Mouse (Mus musculus): ENCODE measurements around the gene Olfr821.
"Not testable (repeated sequence)": the region's sequence is repeated elsewhere in the genome, so short reads cannot be mapped to it uniquely, and the experiment has no call there.

Gene Olfr821

DNA sequence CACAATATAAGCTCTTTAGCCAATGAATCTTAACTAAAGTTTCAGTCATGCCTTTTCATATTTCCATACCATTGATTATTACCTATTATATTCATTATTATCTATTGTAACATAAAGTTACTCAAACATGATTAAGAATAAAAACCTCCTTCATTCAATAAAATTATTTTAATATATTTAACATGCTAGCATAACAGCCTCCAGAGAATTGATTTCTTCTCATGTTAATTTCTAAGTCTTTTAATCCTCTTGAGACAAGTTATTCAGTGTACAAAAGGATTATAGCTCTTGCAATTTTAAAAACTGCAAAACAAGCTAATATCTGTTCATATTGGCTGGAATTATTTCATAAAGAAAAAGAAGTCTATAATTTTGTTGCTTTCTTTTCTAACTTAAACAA is at the start of gene Olfr821:
Gene Olfr821 (plus strand): TSS at position 301 of the 400 bp plus-strand sequence.
- no peak for DNase-seq (ENCODE audit: low spot score in 2 of 2)

DNA sequence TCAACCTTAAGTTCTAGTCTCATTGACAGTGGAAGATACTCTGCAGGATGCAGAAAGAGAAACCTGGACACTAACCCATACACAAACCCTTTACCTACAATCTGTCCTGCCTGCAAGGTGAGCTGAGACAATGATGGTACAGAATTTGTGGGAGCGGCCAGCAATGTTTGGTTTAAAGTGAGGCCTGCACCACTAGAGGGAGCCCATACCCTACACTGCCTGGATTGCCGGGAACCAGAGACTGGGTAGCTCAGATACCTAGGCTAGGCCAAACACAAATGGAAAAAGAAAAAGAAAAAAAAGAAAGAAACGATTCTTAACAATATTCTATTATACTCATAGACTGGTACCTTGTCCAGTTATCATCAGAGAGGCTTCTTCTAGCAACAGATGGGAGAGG is 48.3 kb upstream of the Olfr821 start:
- DNase-seq (ENCODE audit: low spot score in 2 of 2): not testable (repeated sequence)

DNA sequence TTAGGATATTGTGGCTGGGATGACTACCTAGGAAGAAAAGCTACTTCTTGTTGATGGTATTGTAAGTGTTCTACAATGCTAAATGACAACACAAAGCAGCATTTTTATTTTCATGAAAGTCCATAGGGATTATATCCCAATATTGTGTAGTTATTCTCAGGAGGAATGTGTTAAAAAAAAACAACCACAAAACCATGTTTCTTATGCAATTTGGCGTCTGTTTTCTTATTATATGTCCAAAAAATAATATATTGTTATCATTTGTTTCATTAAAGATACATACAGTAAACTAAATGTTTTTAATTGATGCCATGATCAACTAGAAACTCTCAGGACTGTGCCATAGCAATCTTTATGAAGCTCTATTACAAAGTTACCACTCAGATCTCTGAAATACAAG is 45.2 kb upstream of the Olfr821 start, which contains the start of gene Gm10310:
Gene Gm10310 (minus strand): TSS at position 101 of the 400 bp plus-strand sequence.
- not testable (repeated sequence) for DNase-seq (ENCODE audit: low spot score in 2 of 2)

DNA sequence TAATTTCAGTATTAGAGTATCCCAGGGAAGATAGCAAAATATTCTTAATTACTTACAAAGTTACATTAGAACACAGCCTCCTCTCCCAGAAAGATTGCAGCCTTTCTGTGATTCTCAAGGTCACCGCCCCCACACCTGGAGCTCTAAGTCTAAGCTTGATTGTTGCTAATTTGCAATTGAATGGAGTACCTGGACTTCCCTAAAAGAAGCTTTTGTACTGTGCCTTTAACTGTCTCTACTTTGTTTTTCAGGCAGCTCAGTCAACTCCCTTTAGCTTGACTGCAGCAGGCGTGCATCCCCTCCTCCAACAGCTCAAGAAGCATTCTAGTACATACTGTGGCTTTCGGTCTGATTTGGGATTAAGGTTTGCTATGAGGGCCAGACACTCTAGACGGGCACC is 26.0 kb upstream of the Olfr821 start:
- not testable (repeated sequence) for DNase-seq (ENCODE audit: low spot score in 2 of 2)

DNA sequence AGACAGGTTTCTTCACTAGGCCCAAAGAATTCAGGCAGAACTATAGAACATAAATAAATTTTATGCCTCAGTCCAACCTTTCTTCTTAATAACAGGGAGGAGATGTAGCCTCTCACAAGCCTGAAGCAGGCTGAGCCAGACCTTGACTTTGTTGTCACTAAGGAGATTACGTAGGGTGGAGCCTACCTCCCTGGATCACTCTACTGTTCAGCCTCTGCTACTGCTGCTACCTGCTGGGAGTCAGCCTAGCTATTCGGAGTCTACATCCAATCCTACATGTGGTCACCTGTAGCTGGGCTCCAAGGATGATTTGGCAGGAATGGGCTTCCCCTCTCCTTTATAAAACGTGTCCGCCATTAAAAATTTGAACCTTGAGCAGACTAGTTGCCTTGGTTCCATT is 24.8 kb upstream of the Olfr821 start:
- DNase-seq (ENCODE audit: low spot score in 2 of 2): not testable (repeated sequence)

DNA sequence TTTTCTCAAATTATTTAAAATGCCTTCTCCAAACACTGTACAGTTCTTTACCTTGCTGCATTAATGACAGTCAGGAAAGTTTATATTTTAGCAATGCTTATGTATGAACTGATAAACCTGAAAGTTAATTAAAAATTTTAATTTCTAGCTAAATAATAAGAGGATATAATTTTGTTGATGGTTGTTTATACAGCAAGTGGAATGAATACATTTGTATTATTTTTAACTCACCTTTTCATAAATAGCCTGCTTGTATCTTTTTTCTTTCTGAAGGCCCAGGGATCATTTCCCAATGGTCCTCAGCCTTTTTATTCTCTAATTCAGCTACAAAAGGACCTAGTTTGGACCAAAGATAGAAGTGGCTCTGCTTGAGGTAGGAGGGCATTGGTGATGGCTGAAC is 17.8 kb upstream of the Olfr821 start, which contains the start of gene Olfr820:
Gene Olfr820 (plus strand): TSS at position 301 of the 400 bp plus-strand sequence.
- DNase-seq (ENCODE audit: low spot score in 2 of 2): no peak

DNA sequence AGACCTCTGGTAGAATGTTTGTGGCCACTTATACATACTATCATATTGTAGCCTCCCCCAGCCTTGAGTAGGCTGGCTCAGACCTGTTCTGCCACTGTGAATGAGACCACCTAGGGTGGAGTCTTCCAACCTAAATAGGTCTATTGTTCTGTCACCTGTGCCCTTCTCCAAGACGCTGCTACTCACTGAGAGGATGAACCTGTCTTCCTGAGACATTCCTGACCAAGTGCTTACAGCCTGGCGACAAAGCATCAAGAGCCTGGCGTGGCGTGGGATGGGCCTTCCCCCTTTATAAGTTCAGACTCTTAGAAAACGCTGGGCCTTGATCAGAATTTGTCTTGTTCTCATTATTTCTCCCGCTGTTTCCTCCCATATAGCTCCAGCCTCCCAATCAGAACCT is 6.9 kb downstream of the Olfr821 start:
- DNase-seq (ENCODE audit: low spot score in 2 of 2): no peak

DNA sequence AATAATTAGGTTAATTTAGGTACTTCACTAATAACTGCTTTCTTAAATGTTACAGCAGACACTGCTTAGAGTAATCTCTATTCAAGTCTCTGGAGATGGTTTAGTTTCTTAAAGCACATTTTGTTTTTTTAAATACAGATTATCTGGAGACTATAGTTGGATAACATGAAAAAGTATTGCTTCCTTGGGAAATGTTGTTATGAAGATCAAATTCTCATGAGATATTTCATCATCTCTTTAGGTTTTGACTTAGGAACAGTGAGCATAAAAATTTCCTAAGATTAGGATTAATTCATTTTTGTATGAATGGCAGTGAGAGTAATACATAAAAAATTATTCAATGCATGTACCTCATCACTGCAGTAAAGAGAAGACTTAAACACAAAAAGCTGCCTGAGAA is 40.8 kb downstream of the Olfr821 start, which contains the start of gene Olfr822:
Gene Olfr822 (plus strand): TSS at position 301 of the 400 bp plus-strand sequence.
- DNase-seq (ENCODE audit: low spot score in 2 of 2): no peak
